Mouse (Mus musculus) limb, embryonic 14.5 days (tissue): ENCODE data around the gene Vps41. TPM values are rescaled to one million over a fixed set of nuclear protein-coding genes. Genes with fewer than 3 reads are reported as not detected.

Source experiments
- ATAC-seq: fragments of 200-750 bp; cut with Nextera tagmentation; 2 replicates; pipeline ENCODE4 v1.8.0; 2017; ENCODE audit warnings: low read depth, moderate number of reproducible peaks, moderate TSS enrichment; ENCODE audit not compliant: low FRiP score
- DNase-seq: peaks from one replicate; pipeline ENCODE4 v3.0.0-alpha.2; 2015; ENCODE audit warnings: low spot score
- H3K27ac ChIP-seq: fragments of 300-500 bp; sonication (generic); replicated peaks from 2 replicates; pipeline ENCODE4 v1.5.1; 2014; ENCODE audit warnings: low read depth, mild to moderate bottlenecking, low read length, moderate library complexity, mixed read lengths
- H3K27me3 ChIP-seq: fragments of 300-500 bp; sonication (generic); 2 replicates; pipeline ENCODE4 v1.6.1; 2014; ENCODE audit warnings: low read length, mixed read lengths; ENCODE audit not compliant: control insufficient read depth, insufficient read depth
- H3K36me3 ChIP-seq: fragments of 300-500 bp; sonication (generic); 2 replicates; pipeline ENCODE4 v1.6.1; 2014; ENCODE audit warnings: mild to moderate bottlenecking, low read length, moderate library complexity, mixed read lengths; ENCODE audit not compliant: control insufficient read depth, insufficient read depth
- H3K4me1 ChIP-seq: fragments of 300-500 bp; sonication (generic); 2 replicates; pipeline ENCODE4 v1.6.1; 2014; ENCODE audit warnings: antibody characterized with exemption, low read length, mixed read lengths; ENCODE audit not compliant: control insufficient read depth, insufficient read depth
- H3K4me2 ChIP-seq: fragments of 300-500 bp; sonication (generic); replicated peaks from 2 replicates; pipeline ENCODE4 v1.6.1; 2014; ENCODE audit warnings: low read depth, mild to moderate bottlenecking, low read length, moderate library complexity; ENCODE audit not compliant: severe bottlenecking
- H3K4me3 ChIP-seq: fragments of 300-500 bp; sonication (generic); replicated peaks from 2 replicates; pipeline ENCODE4 v1.5.1; 2014; ENCODE audit warnings: low read length
- H3K9ac ChIP-seq: fragments of 300-500 bp; sonication (generic); 2 replicates; pipeline ENCODE4 v1.6.1; 2014; ENCODE audit warnings: mild to moderate bottlenecking, low read depth, low read length, moderate library complexity; ENCODE audit not compliant: severe bottlenecking
- H3K9me3 ChIP-seq: fragments of 300-500 bp; sonication (generic); 2 replicates; pipeline ENCODE4 v1.6.1; 2016; ENCODE audit warnings: low read length; ENCODE audit not compliant: control insufficient read depth
- POLR2A ChIP-seq: fragments of 200-500 bp; IDR thresholded peaks from 2 replicates; pipeline ENCODE4 v1.8.0; 2012; ENCODE audit warnings: inconsistent platforms, mild to moderate bottlenecking, moderate library complexity, borderline replicate concordance; ENCODE audit not compliant: insufficient read depth, insufficient read length; ENCODE audit errors: extremely low read depth
- WGBS: fragments of 180-500 bp; shearing (Covaris S2); extraction: QIAGEN DNeasy Blood & Tissue Kit; methylation state at CpG from one replicate; pipeline ENCODE4 v1.1.7; 2014; 5-methylcytosine and 5-hydroxymethylcytosine counted together
- polyA plus RNA-seq, 2 experiments: library from polyadenylated mRNA; depleted of rRNA in 1 of 2; stranded (reverse) in 1 of 2; unstranded in 1 of 2; fragments of >200 nt; fragmentation: Nextera tagmentation in 1 of 2; extraction: Ambion mirVana in 1 of 2; gene quantifications; 2 replicates each; pipeline versions ENCODE4 v1.2.1 to v1.2.3; 2012 to 2014

The Vps41 gene
- polyA plus RNA-seq, 2 experiments = 39.8 to 68.5 TPM

GRCm38 (mm10) chr13:18791314-18791713, 74.2 kb downstream of the Vps41 start:
- Histone ChIP-seq H3K4me1 (0 out of 2 replicates have a peak, but pooled peaks cover 8% of the 10 kb centered on the region), H3K36me3 (no peaks in the 10 kb centered on the region), H3K9me3 (no peaks in the 10 kb centered on the region), H3K4me3 (no peak overlapping the region), H3K4me2 (no peak overlapping the region), H3K27me3 (no peaks in the 10 kb centered on the region), H3K9ac (no peak overlapping the region), H3K27ac (no peak overlapping the region)
- DNase-seq = peak; percentile 35
- TF ChIP-seq POLR2A = no peak
- WGBS = 50% methylated on average over 4 of the region's 4 CpGs
- ATAC-seq = no peak

- Histone ChIP-seq H3K4me3 (no peak overlapping the region), H3K4me1 (0 out of 2 replicates have a peak, but pooled peaks cover 8% of the 10 kb centered on the region), H3K27ac (no peak overlapping the region), H3K36me3 (no peaks in the 10 kb centered on the region), H3K4me2 (no peak overlapping the region), H3K9me3 (no peaks in the 10 kb centered on the region), H3K27me3 (no peaks in the 10 kb centered on the region), H3K9ac (no peak overlapping the region)
- no peak for ATAC-seq
- TF ChIP-seq POLR2A = no peak
- DNase-seq = no peak
- WGBS = 86% methylated on average over 2 of the region's 2 CpGs
Measured at GRCm38 (mm10) chr13:18791724-18792123, 74.6 kb downstream of the Vps41 start.

- Histone ChIP-seq H3K4me2 (no peak overlapping the region), H3K27ac (no peak overlapping the region), H3K4me1 (0 out of 2 replicates have a peak, but pooled peaks cover 3% of the 10 kb centered on the region), H3K9ac (no peak overlapping the region), H3K4me3 (no peak overlapping the region), H3K27me3 (no peaks in the 10 kb centered on the region), H3K9me3 (no peaks in the 10 kb centered on the region), H3K36me3 (no peaks in the 10 kb centered on the region)
- ATAC-seq = no peak
- DNase-seq = no peak
- TF ChIP-seq POLR2A = no peak
- 66% methylated on average over 3 of the region's 3 CpGs for WGBS
Measured at GRCm38 (mm10) chr13:18794454-18794853, 77.4 kb downstream of the Vps41 start.

GRCm38 (mm10) chr13:18797555-18797954, 80.5 kb downstream of the Vps41 start:
- Histone ChIP-seq H3K4me3 (no peak overlapping the region), H3K27me3 (no peaks in the 10 kb centered on the region), H3K36me3 (no peaks in the 10 kb centered on the region), H3K4me2 (no peak overlapping the region), H3K9ac (no peak overlapping the region), H3K9me3 (no peaks in the 10 kb centered on the region), H3K27ac (no peak overlapping the region), H3K4me1 (no peaks in the 10 kb centered on the region)
- ATAC-seq (no peak), DNase-seq (no peak)
- no peak for TF ChIP-seq POLR2A
- WGBS = 84% methylated on average over 5 of the region's 5 CpGs

GRCm38 (mm10) chr13:18800434-18800833, 83.3 kb downstream of the Vps41 start:
- WGBS = 49% methylated on average over 3 of the region's 3 CpGs
- DNase-seq = no peak
- H3K4me3 ChIP-seq = no peak overlapping the region
- no peak overlapping the region for H3K4me2 ChIP-seq
- H3K36me3 ChIP-seq = no peaks in the 10 kb centered on the region
- no peak for TF ChIP-seq POLR2A
- no peak for ATAC-seq
- no peaks in the 10 kb centered on the region for H3K27me3 ChIP-seq
- no peak overlapping the region for H3K9ac ChIP-seq
- no peaks in the 10 kb centered on the region for H3K4me1 ChIP-seq
- no peaks in the 10 kb centered on the region for H3K9me3 ChIP-seq
- H3K27ac ChIP-seq = no peak overlapping the region

GRCm38 (mm10) chr13:18809465-18809864, 92.4 kb downstream of the Vps41 start:
- H3K4me2 ChIP-seq = no peak overlapping the region
- WGBS = 83% methylated on average over 4 of the region's 4 CpGs
- H3K27ac ChIP-seq = no peak overlapping the region
- DNase-seq (no peak), ATAC-seq (no peak)
- TF ChIP-seq POLR2A = no peak
- H3K4me3 ChIP-seq = no peak overlapping the region
- H3K9ac ChIP-seq = no peak overlapping the region
- no peaks in the 10 kb centered on the region for H3K4me1 ChIP-seq
- no peaks in the 10 kb centered on the region for H3K27me3 ChIP-seq
- H3K36me3 ChIP-seq = peaks cover 17% of the 10 kb centered on the region
- H3K9me3 ChIP-seq = no peaks in the 10 kb centered on the region
